Mouse (Mus musculus) embryonic facial prominence, embryonic 11.5 days (tissue): ENCODE data around the gene Tmem245. TPM values are rescaled to one million over a fixed set of nuclear protein-coding genes. Genes with fewer than 3 reads are reported as not detected.
A peak's percentile ranks its signal among the peaks of the same experiment; 100 is the strongest.

Source experiments
- ATAC-seq: fragments of 200-750 bp; cut with Nextera tagmentation; replicated peaks from 2 replicates; pipeline ENCODE4 v1.8.0; 2017; ENCODE audit warnings: low read depth; ENCODE audit not compliant: insufficient number of reproducible peaks, low FRiP score, low TSS enrichment
- DNase-seq: peaks from one replicate; pipeline ENCODE4 v3.0.0-alpha.2; 2015; ENCODE audit warnings: low spot score
- H3K27ac ChIP-seq: fragments of 300-500 bp; sonication (generic); replicated peaks from 2 replicates; pipeline ENCODE4 v1.5.1; 2014; ENCODE audit warnings: mild to moderate bottlenecking, low read depth, low read length, control low read depth
- H3K27me3 ChIP-seq: fragments of 300-500 bp; sonication (generic); 2 replicates; pipeline ENCODE4 v1.6.1; 2014; ENCODE audit warnings: mild to moderate bottlenecking, low read length, moderate library complexity, mixed read lengths; ENCODE audit not compliant: control insufficient read depth, insufficient read depth
- H3K36me3 ChIP-seq: fragments of 300-500 bp; sonication (generic); replicated peaks from 2 replicates; pipeline ENCODE4 v1.6.1; 2014; ENCODE audit warnings: low read depth, mild to moderate bottlenecking, low read length, moderate library complexity, mixed read lengths; ENCODE audit not compliant: control insufficient read depth, insufficient read depth
- H3K4me1 ChIP-seq: fragments of 300-500 bp; sonication (generic); 2 replicates; pipeline ENCODE4 v1.6.1; 2014; ENCODE audit warnings: low read length, mixed read lengths; ENCODE audit not compliant: control insufficient read depth, insufficient read depth
- H3K4me2 ChIP-seq: fragments of 300-500 bp; sonication (generic); 2 replicates; pipeline ENCODE4 v1.6.1; 2014; ENCODE audit warnings: low read depth, mild to moderate bottlenecking, control low read depth, low read length, moderate library complexity
- H3K4me3 ChIP-seq: fragments of 300-500 bp; sonication (generic); 2 replicates; pipeline ENCODE4 v1.5.1; 2014; ENCODE audit warnings: low read depth, low read length, control low read depth
- H3K9ac ChIP-seq: fragments of 300-500 bp; sonication (generic); replicated peaks from 2 replicates; pipeline ENCODE4 v1.6.1; 2014; ENCODE audit warnings: mild to moderate bottlenecking, control low read depth, low read length
- H3K9me3 ChIP-seq: fragments of 300-500 bp; sonication (generic); replicated peaks from 2 replicates; pipeline ENCODE4 v1.6.1; 2016; ENCODE audit warnings: mild to moderate bottlenecking, low read length, inconsistent platforms, mixed read lengths; ENCODE audit not compliant: control insufficient read depth
- WGBS: fragments of 180-500 bp; shearing (Covaris S2); extraction: QIAGEN DNeasy Blood & Tissue Kit; methylation state at CpG from one replicate; pipeline ENCODE4 v1.1.7; 2014; 5-methylcytosine and 5-hydroxymethylcytosine counted together
- polyA plus RNA-seq: library from polyadenylated mRNA; unstranded; fragments of >200 nt; fragmentation: Nextera tagmentation; extraction: Ambion mirVana; gene quantifications from 2 replicates; pipeline ENCODE4 v1.2.1, GENCODE M21; 2014

The Tmem245 gene
- polyA plus RNA-seq, 1 experiment from 2014 or later: 5.4 TPM

- 93% methylated on average over 11 of the region's 11 CpGs for WGBS
- Histone ChIP-seq H3K4me1 (no peaks in the 10 kb centered on the region), H3K4me3 (no peak overlapping the region), H3K27me3 (no peaks in the 10 kb centered on the region), H3K4me2 (no peak overlapping the region), H3K9me3 (no peaks in the 10 kb centered on the region), H3K27ac (no peak overlapping the region), H3K9ac (no peak overlapping the region), H3K36me3 (no peaks in the 10 kb centered on the region)
- no peak for DNase-seq
- ATAC-seq: no peak
Observed at GRCm38 (mm10) chr4:56922229-56922628, 25.0 kb downstream of the Tmem245 start.

- Histone ChIP-seq H3K27me3 (no peaks in the 10 kb centered on the region), H3K36me3 (no peaks in the 10 kb centered on the region; the same call in 1 of the 2 replicates), H3K9me3 (no peaks in the 10 kb centered on the region), H3K9ac (no peak overlapping the region), H3K4me3 (no peak overlapping the region), H3K4me1 (no peaks in the 10 kb centered on the region), H3K4me2 (no peak overlapping the region), H3K27ac (no peak overlapping the region)
- ATAC-seq (no peak), DNase-seq (no peak)
- WGBS: 94% methylated on average over 15 of the region's 15 CpGs
Observed at GRCm38 (mm10) chr4:56915732-56916325, 31.4 kb downstream of the Tmem245 start.

GRCm38 (mm10) chr4:56914761-56915160, 32.5 kb downstream of the Tmem245 start:
- Histone ChIP-seq H3K4me1 (no peaks in the 10 kb centered on the region), H3K27me3 (no peaks in the 10 kb centered on the region), H3K27ac (0 out of 2 replicates have a peak overlapping the region, but pooled peaks have one; percentile 8), H3K4me3 (no peak overlapping the region), H3K4me2 (no peak overlapping the region), H3K9me3 (no peaks in the 10 kb centered on the region), H3K36me3 (peaks cover under 1% of the 10 kb centered on the region), H3K9ac (no peak overlapping the region)
- 95% methylated on average over 1 of the region's 1 CpGs for WGBS
- ATAC-seq (no peak), DNase-seq (no peak)

- no peaks in the 10 kb centered on the region for H3K4me1 ChIP-seq
- H3K27ac ChIP-seq: 0 out of 2 replicates have a peak overlapping the region, but pooled peaks have one; percentile 8
- no peaks in the 10 kb centered on the region for H3K27me3 ChIP-seq
- H3K4me3 ChIP-seq: no peak overlapping the region
- no peaks in the 10 kb centered on the region for H3K9me3 ChIP-seq
- ATAC-seq: no peak
- 91% methylated on average over 6 of the region's 6 CpGs for WGBS
- H3K36me3 ChIP-seq: peaks cover 3% of the 10 kb centered on the region
- H3K9ac ChIP-seq: no peak overlapping the region
- no peak for DNase-seq
- H3K4me2 ChIP-seq: no peak overlapping the region
Observed at GRCm38 (mm10) chr4:56914338-56914737, 32.9 kb downstream of the Tmem245 start.

- 92% methylated on average over 7 of the region's 7 CpGs for WGBS
- no peaks in the 10 kb centered on the region for H3K9me3 ChIP-seq
- H3K4me2 ChIP-seq: no peak overlapping the region
- DNase-seq: no peak
- no peaks in the 10 kb centered on the region for H3K27me3 ChIP-seq
- H3K9ac ChIP-seq: no peak overlapping the region
- no peak for ATAC-seq
- peaks cover 3% of the 10 kb centered on the region for H3K36me3 ChIP-seq
- no peaks in the 10 kb centered on the region for H3K4me1 ChIP-seq
- H3K27ac ChIP-seq: no peak overlapping the region
- H3K4me3 ChIP-seq: no peak overlapping the region
Observed at GRCm38 (mm10) chr4:56912382-56913001, 34.7 kb downstream of the Tmem245 start.

GRCm38 (mm10) chr4:56909568-56909967, 37.7 kb downstream of the Tmem245 start:
- Histone ChIP-seq H3K4me1 (no peaks in the 10 kb centered on the region), H3K9ac (no peak overlapping the region), H3K36me3 (peaks cover 3% of the 10 kb centered on the region), H3K9me3 (no peaks in the 10 kb centered on the region), H3K27ac (no peak overlapping the region), H3K4me2 (no peak overlapping the region), H3K27me3 (no peaks in the 10 kb centered on the region), H3K4me3 (no peak overlapping the region)
- peak; percentile 10 for DNase-seq
- 70% methylated on average over 3 of the region's 3 CpGs for WGBS
- no peak for ATAC-seq

- WGBS: 90% methylated on average over 5 of the region's 5 CpGs
- DNase-seq (no peak), ATAC-seq (no peak)
- H3K9ac ChIP-seq: no peak overlapping the region
- no peaks in the 10 kb centered on the region for H3K4me1 ChIP-seq
- H3K4me3 ChIP-seq: no peak overlapping the region
- H3K27ac ChIP-seq: no peak overlapping the region
- no peaks in the 10 kb centered on the region for H3K9me3 ChIP-seq
- H3K4me2 ChIP-seq: no peak overlapping the region
- no peaks in the 10 kb centered on the region for H3K27me3 ChIP-seq
- H3K36me3 ChIP-seq: peaks cover 3% of the 10 kb centered on the region
Observed at GRCm38 (mm10) chr4:56907671-56908070, 39.6 kb downstream of the Tmem245 start.

- Histone ChIP-seq H3K4me2 (no peak overlapping the region), H3K4me3 (no peak overlapping the region), H3K27me3 (no peaks in the 10 kb centered on the region), H3K36me3 (peaks cover 4% of the 10 kb centered on the region), H3K4me1 (no peaks in the 10 kb centered on the region), H3K9me3 (no peaks in the 10 kb centered on the region), H3K9ac (no peak overlapping the region), H3K27ac (no peak overlapping the region)
- ATAC-seq: no peak
- WGBS: 91% methylated on average over 3 of the region's 3 CpGs
- DNase-seq: no peak
Observed at GRCm38 (mm10) chr4:56906926-56907325, 40.3 kb downstream of the Tmem245 start.
